Mouse (Mus musculus) liver, postnatal 0 days (tissue): Measurements from ENCODE around the gene Il27.

Experiments used
- CTCF ChIP-seq: sonication (generic); IDR thresholded peaks from 2 replicates; pipeline ENCODE4 v1.5.1; 2016; ENCODE audit warnings: antibody characterized with exemption, low read depth
- EP300 ChIP-seq: IDR thresholded peaks from 2 replicates; pipeline ENCODE4 v1.6.1; 2016; ENCODE audit warnings: antibody characterized with exemption, low read depth, mild to moderate bottlenecking

DNA sequence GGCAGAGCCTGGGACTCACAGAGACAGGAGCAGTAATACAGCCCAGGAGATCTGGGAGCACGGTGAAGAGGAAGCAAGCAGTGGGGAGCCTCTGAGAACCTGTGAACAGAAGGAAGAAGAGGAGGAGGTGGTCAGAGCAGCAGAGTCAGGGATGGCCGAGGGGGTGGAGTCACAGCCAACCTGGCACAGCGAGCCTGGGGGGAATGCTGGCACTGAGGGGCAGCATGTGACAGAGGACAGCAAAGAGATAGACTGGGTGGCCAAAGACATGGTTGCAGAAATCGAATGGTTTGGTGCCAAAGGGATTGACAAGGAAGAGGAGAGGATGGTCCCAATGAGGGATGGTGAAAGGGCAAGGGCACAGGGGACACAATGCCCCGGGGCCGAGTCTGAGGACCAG, 9.0 kb downstream of the Il27 start, which contains the start of gene Cln3:
- no peak for TF ChIP-seq EP300
- no peak for TF ChIP-seq CTCF
